Mouse (Mus musculus) neural tube, embryonic 13.5 days (tissue): ENCODE measurements around the gene Vmn1r86. TPM values are rescaled to one million over a fixed set of nuclear protein-coding genes. Genes with fewer than 3 reads are reported as not detected.
"Not testable (repeated sequence)": the region's sequence is repeated elsewhere in the genome, so short reads cannot be mapped to it uniquely, and the experiment has no call there.

Source experiments
- ATAC-seq: fragments of 200-750 bp; cut with Nextera tagmentation; 2 replicates; pipeline ENCODE4 v1.8.0; 2017; ENCODE audit warnings: low read depth, mild to moderate bottlenecking, moderate TSS enrichment, moderate library complexity
- H3K27ac ChIP-seq: fragments of 300-500 bp; sonication (generic); replicated peaks from 2 replicates; pipeline ENCODE4 v1.5.1; 2015; ENCODE audit warnings: moderate library complexity, mild to moderate bottlenecking, inconsistent platforms
- H3K27me3 ChIP-seq: fragments of 300-500 bp; sonication (generic); 2 replicates; pipeline ENCODE4 v1.6.1; 2015; ENCODE audit warnings: mild to moderate bottlenecking, inconsistent platforms
- H3K36me3 ChIP-seq: fragments of 300-500 bp; sonication (generic); 2 replicates; pipeline ENCODE4 v1.6.1; 2015; ENCODE audit warnings: mild to moderate bottlenecking, inconsistent platforms
- H3K4me1 ChIP-seq: fragments of 300-500 bp; sonication (generic); replicated peaks from 2 replicates; pipeline ENCODE4 v1.6.1; 2015; ENCODE audit warnings: inconsistent platforms
- H3K4me2 ChIP-seq: fragments of 300-500 bp; sonication (generic); 2 replicates; pipeline ENCODE4 v1.6.1; 2015; ENCODE audit warnings: inconsistent platforms, mild to moderate bottlenecking, moderate library complexity
- H3K4me3 ChIP-seq: fragments of 300-500 bp; sonication (generic); 2 replicates; pipeline ENCODE4 v1.5.1; 2015; ENCODE audit warnings: mild to moderate bottlenecking, inconsistent platforms
- H3K9ac ChIP-seq: fragments of 300-500 bp; sonication (generic); 2 replicates; pipeline ENCODE4 v1.6.1; 2015; ENCODE audit warnings: moderate library complexity, mild to moderate bottlenecking, inconsistent platforms
- H3K9me3 ChIP-seq: fragments of 300-500 bp; sonication (generic); 2 replicates; pipeline ENCODE4 v1.6.1; 2016; ENCODE audit warnings: inconsistent platforms
- WGBS: fragments of 180-500 bp; shearing (Covaris S2); methylation state at CpG from one replicate; pipeline ENCODE4 v1.1.7; 2015; 5-methylcytosine and 5-hydroxymethylcytosine counted together
- polyA plus RNA-seq: library from polyadenylated mRNA; unstranded; fragments of >200 nt; fragmentation: Nextera tagmentation; extraction: Ambion mirVana; gene quantifications from 2 replicates; pipeline ENCODE4 v1.2.1, GENCODE M21; 2015

The Vmn1r86 gene
- not detected in 2 replicates for polyA plus RNA-seq

DNA sequence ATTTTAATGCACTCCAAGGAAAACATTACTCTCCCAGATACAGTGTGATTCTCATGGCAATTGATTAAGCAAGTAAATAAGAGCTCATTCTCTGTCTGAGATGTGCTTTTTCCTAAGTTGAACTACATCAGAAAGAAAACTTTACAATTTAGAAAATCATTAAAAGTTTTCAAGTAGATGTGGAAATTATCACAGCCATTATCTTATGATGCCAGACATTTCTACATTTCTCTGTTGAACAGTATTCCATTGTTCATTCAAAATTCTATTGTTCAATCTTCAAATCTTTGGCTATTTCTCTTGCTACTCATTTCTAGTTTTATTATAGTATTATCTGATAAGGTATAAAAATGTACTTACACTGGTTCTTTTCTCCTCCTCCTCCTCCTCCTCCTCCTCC lies at the start of gene Vmn1r86:
Gene Vmn1r86, minus strand, starts transcription at position 101 of the 400 bp plus-strand sequence.
- no peaks in the 10 kb centered on the region for H3K36me3 ChIP-seq
- no peak within 1 kb of the TSS for H3K9ac ChIP-seq
- H3K27ac ChIP-seq: no peak within 1 kb of the TSS
- H3K4me3 ChIP-seq: no peak within 1 kb of the TSS
- H3K9me3 ChIP-seq: no peaks in the 10 kb centered on the region
- ATAC-seq: no peak
- no peak within 1 kb of the TSS for H3K4me2 ChIP-seq
- H3K27me3 ChIP-seq: no peaks in the 10 kb centered on the region
- no peaks in the 10 kb centered on the region for H3K4me1 ChIP-seq

DNA sequence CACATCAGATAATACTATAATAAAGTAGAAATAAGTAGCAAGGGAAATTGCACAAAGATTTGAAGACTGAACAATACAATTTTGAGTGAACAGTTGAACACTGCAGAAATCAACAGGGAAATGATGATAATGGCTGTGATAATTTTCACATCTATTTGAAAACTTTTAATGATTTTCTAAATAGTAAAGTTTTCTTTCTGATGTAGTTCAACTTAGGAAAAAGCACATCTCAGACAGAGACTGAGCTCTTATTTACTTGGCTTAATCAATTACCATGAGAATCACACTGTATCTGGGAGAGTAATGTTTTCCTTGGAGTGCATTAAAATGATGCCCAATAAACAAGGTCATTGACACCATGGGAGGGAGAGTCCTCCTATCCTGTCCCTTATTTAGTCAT lies 39.6 kb upstream of the Vmn1r86 start, which contains the start of gene Vmn1r88:
Gene Vmn1r88, plus strand, starts transcription at position 301 of the 400 bp plus-strand sequence.
- no peak for ATAC-seq

DNA sequence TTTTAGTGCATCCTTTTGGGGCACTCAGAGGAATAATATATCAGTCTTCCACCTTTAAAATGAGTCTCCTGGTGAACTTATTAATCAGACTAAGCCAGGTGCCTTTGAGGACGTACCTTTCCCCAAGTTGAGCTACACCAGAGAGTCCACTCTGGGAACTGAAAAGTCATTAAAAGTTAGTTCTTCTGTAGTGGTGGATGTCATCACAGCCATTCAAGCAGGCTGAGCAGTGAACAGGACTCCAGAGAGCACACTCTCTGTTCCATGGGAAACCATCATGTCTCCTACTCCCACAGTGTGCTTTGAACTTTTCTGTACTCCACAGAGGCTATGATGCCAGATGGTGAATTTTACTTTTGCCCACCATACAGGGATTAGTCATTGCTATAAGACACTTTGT lies 20.3 kb upstream of the Vmn1r86 start, which contains the start of gene Vmn1r87:
Gene Vmn1r87, minus strand, starts transcription at position 101 of the 400 bp plus-strand sequence.
- H3K4me3 ChIP-seq: no peak within 1 kb of the TSS
- H3K4me2 ChIP-seq: no peak within 1 kb of the TSS
- 76% methylated on average over 1 of the region's 1 CpGs for WGBS
- H3K9me3 ChIP-seq: no peaks in the 10 kb centered on the region
- H3K27ac ChIP-seq: no peak within 1 kb of the TSS
- no peaks in the 10 kb centered on the region for H3K4me1 ChIP-seq
- H3K36me3 ChIP-seq: no peaks in the 10 kb centered on the region
- no peaks in the 10 kb centered on the region for H3K27me3 ChIP-seq
- H3K9ac ChIP-seq: no peak within 1 kb of the TSS
- ATAC-seq: no peak

More for the DNA sequence above, 39.6 kb upstream of the Vmn1r86 start, which contains the start of gene Vmn1r88:
- Histone ChIP-seq H3K9me3 (no peaks in the 10 kb centered on the region), H3K27ac (no peak within 1 kb of the TSS), H3K36me3 (no peaks in the 10 kb centered on the region), H3K4me1 (no peaks in the 10 kb centered on the region), H3K9ac (no peak within 1 kb of the TSS), H3K27me3 (no peaks in the 10 kb centered on the region), H3K4me2 (no peak within 1 kb of the TSS), H3K4me3 (no peak within 1 kb of the TSS)

DNA sequence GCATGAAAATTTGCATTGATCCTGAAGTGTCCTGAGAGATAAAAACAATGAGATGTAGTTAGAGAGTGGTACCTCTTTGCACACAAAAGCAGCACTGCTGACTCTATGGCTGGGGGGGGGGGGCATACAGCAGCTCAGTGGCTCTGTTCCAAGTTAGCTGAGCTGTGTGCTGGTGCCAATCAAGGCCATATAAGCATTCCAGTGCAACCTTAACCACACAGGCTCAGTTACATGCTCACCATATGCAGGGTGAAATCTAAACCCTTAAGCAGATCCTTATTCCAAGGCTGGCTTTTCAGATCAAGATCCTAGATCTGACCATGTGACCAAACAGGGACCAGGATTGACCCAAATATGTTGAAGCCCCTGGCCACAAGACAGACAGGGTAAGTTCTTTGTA lies 17.6 kb upstream of the Vmn1r86 start:
- Histone ChIP-seq H3K36me3 (no peaks in the 10 kb centered on the region), H3K4me2 (no peak overlapping the region), H3K27me3 (no peaks in the 10 kb centered on the region), H3K27ac (no peak overlapping the region), H3K4me3 (no peak overlapping the region), H3K9me3 (no peaks in the 10 kb centered on the region), H3K9ac (no peak overlapping the region), H3K4me1 (no peaks in the 10 kb centered on the region)
- ATAC-seq: no peak

DNA sequence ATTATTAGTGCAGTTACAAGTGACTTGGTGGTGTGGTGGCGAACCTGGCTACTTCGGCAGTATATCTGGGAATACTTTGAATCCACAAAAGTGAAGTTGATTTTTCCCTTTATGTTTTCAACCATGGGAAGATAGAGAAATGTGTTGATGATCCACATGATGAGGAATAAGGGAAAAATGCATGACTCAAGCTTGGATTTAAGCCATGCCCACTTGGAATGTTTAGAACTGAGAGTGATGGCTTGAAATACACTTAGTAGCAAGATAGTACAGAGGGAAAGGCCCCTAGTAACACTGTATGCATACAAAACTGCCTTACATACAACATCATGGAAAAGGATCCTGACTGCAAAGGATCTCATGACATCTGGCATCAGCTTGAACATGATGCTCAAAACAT lies 12.1 kb upstream of the Vmn1r86 start:
- 86% methylated on average over 2 of the region's 2 CpGs for WGBS
- no peaks in the 10 kb centered on the region for H3K4me1 ChIP-seq
- no peak overlapping the region for H3K27ac ChIP-seq
- H3K9ac ChIP-seq: no peak overlapping the region
- ATAC-seq: no peak
- H3K4me2 ChIP-seq: no peak overlapping the region
- H3K36me3 ChIP-seq: no peaks in the 10 kb centered on the region
- H3K27me3 ChIP-seq: no peaks in the 10 kb centered on the region
- H3K9me3 ChIP-seq: no peaks in the 10 kb centered on the region
- no peak overlapping the region for H3K4me3 ChIP-seq

DNA sequence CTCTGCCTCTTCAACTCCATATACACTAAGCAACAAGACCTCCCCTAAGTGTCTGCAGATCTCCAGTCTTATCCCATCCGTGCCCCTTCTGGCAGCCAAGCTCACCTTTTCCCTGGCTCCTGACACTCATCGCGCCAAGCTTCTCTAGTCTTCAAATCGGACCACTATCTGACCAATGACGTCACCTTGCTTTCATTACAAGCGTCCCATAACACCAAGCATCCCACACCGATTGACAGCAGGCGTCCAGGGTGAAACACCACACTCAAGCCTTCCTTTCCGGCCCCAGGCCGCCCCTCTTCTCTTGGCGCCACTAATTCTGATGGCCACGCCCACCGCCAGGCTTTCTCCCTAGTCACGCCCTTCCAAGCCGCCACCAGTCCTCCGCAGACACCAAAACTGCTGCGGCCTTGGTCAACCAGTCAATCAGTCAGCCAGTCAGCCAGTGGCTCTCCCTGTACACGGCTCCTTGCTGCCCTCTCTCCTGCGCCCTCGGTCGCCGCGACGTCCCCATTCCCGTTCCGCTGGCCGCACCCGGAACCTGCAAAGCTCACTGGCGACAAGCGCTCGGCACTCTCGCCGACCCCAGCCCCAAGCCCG lies 3.9 kb upstream of the Vmn1r86 start:
- Histone ChIP-seq H3K4me2 (peak overlapping the region; percentile 51), H3K4me3 (peak overlapping the region; percentile 27), H3K9ac (0 out of 2 replicates have a peak overlapping the region, but pooled peaks have one; percentile 31)
- H3K36me3 ChIP-seq, H3K27ac ChIP-seq, H3K27me3 ChIP-seq, H3K4me1 ChIP-seq, H3K9me3 ChIP-seq: not testable (repeated sequence)
- ATAC-seq: peak; percentile 97
- WGBS: 4% methylated on average over 19 of the region's 34 CpGs

DNA sequence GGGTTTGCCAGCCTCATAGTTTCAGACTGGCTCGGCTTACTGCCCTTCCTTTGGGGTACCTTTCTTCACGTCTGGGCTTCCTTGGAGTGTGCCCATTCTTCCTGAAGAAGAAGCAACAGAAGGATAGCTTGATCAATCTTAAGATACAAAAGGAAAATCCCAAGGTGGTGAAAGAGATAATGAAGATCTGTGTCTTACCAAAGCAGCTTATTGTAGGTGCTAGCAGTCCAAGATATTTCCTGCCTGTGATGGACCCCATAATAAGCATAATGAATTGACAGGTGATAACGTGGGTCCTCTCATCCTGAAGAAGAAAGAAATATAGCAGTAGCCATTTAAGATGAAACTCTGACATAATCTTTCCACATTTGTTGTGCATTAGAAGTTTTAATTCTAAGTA lies 24.6 kb downstream of the Vmn1r86 start, which contains the start of gene Vmn1r85:
Gene Vmn1r85, minus strand, starts transcription at position 101 of the 400 bp plus-strand sequence.
- Histone ChIP-seq H3K27me3 (no peaks in the 10 kb centered on the region), H3K36me3 (no peaks in the 10 kb centered on the region), H3K4me2 (no peak within 1 kb of the TSS), H3K4me3 (no peak within 1 kb of the TSS), H3K9me3 (no peaks in the 10 kb centered on the region), H3K9ac (no peak within 1 kb of the TSS), H3K27ac (no peak within 1 kb of the TSS), H3K4me1 (no peaks in the 10 kb centered on the region)
- ATAC-seq: no peak
- 59% methylated on average over 3 of the region's 3 CpGs for WGBS

DNA sequence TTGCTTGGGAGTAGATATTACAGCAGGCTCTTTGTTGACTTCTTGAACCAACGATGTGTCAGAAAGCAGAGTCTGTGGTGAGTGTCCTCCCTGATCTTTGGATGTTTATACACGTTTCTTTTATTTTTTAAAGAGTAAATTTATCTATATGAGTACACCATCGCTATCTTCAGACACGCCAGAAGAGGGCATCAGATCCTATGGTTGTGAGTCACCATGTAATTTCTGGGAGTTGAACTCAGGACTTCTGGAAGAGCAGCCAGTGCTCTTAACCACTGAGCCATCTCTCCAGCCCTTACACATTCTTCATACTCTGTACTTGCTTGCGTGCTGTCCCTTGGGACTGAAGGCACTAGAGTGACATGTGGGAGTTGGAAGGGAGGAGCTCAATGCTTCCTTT lies 47.4 kb downstream of the Vmn1r86 start:
- WGBS: 58% methylated on average over 5 of the region's 5 CpGs
- H3K9me3 ChIP-seq: no peaks in the 10 kb centered on the region
- no peak overlapping the region for H3K4me2 ChIP-seq
- no peaks in the 10 kb centered on the region for H3K4me1 ChIP-seq
- H3K36me3 ChIP-seq: no peaks in the 10 kb centered on the region
- ATAC-seq: no peak
- H3K27ac ChIP-seq: no peak overlapping the region
- no peak overlapping the region for H3K4me3 ChIP-seq
- no peaks in the 10 kb centered on the region for H3K27me3 ChIP-seq
- no peak overlapping the region for H3K9ac ChIP-seq

DNA sequence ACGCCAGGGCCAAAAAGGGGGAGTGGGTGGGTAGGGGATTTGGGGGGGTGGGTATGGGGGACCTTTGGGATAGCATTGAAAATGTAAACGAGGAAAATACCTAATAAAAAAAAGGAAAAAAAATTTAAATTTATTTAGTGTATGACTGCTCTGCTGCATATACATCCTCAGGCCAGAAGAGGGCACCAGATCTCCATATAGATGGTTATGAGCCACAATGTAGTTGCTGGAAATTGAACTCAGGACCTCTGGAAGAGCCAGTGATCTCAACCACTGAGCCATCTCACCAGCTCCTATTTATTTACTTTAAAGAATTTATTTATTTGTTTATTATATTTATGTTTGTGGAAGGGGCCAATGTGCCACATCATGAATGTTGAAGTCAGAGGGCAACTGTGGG lies 56.3 kb downstream of the Vmn1r86 start:
- 43% methylated on average over 2 of the region's 2 CpGs for WGBS
- not testable (repeated sequence) for H3K4me3 ChIP-seq, H3K27ac ChIP-seq, H3K9ac ChIP-seq, H3K4me2 ChIP-seq, H3K36me3 ChIP-seq, H3K9me3 ChIP-seq, H3K4me1 ChIP-seq, ATAC-seq, H3K27me3 ChIP-seq

DNA sequence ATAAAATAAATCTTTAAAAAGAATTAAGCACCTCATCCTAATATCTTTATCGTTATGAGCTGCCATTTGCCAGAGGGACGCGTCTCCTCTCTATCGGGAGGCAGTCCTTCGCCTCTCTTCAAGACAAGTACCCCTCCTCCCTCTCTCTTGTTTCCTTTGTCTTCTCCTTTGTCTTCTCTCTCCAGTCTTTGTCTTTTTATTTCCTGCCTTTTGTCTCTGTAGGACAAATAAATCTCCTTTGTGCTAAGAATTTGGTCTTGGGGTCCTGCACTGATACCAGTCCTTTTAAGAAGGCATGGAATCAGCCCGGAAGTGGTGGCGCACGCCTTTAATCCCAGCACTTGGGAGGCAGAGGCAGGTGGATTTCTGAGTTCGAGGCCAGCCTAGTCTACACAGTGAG lies 60.2 kb downstream of the Vmn1r86 start:
- no peaks in the 10 kb centered on the region for H3K27me3 ChIP-seq
- ATAC-seq: no peak
- 84% methylated on average over 9 of the region's 9 CpGs for WGBS
- H3K4me2 ChIP-seq: no peak overlapping the region
- H3K36me3 ChIP-seq: no peaks in the 10 kb centered on the region
- no peak overlapping the region for H3K27ac ChIP-seq
- no peaks in the 10 kb centered on the region for H3K4me1 ChIP-seq
- H3K9ac ChIP-seq: no peak overlapping the region
- no peak overlapping the region for H3K4me3 ChIP-seq
- peaks cover 4% of the 10 kb centered on the region; the same call in 1 of the 2 replicates for H3K9me3 ChIP-seq

DNA sequence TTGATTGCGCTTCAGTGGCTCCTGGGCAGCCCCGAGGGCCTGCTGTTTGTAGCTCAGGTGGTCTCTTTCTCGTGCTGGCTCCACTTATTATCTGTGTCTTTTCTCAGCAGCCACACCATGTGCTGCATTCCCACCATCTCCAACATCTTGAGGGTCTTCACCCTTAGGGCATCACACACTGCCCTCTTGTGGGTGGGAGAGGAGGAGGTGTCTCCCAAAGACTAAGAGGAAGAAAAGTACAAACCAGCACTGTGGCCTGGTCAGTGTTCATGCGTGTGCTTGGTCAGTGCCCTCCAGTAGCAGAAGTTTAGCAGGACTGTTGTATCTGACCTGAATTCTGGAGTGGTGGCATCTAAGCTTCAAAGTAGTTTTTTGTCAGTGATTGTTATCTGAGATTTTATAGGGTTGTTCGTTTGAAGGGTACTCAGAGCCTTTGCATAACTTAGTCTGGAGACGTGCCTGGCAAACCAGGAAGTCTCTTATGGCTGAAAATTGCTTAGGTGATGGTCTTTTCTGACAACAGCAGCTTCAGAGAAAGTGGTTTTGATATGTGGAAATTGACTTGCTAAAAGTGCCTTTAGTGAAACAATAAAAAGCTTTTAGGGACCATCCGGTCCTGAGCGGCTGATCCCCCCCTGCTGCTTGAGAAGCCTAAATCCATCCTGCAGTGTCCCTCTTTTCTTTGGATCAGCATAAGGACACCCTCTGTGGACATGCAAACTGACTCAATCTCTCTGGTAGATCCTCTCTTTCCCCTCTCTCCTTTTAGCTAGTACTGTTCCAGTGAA lies 62.6 kb downstream of the Vmn1r86 start:
- peaks cover 6% of the 10 kb centered on the region for H3K4me1 ChIP-seq
- H3K27ac ChIP-seq: no peak overlapping the region
- no peak overlapping the region for H3K4me3 ChIP-seq
- no peak overlapping the region for H3K9ac ChIP-seq
- no peak overlapping the region for H3K4me2 ChIP-seq
- no peaks in the 10 kb centered on the region for H3K27me3 ChIP-seq
- no peak for ATAC-seq
- H3K9me3 ChIP-seq: no peaks in the 10 kb centered on the region
- H3K36me3 ChIP-seq: no peaks in the 10 kb centered on the region
- WGBS: 60% methylated on average over 8 of the region's 8 CpGs

DNA sequence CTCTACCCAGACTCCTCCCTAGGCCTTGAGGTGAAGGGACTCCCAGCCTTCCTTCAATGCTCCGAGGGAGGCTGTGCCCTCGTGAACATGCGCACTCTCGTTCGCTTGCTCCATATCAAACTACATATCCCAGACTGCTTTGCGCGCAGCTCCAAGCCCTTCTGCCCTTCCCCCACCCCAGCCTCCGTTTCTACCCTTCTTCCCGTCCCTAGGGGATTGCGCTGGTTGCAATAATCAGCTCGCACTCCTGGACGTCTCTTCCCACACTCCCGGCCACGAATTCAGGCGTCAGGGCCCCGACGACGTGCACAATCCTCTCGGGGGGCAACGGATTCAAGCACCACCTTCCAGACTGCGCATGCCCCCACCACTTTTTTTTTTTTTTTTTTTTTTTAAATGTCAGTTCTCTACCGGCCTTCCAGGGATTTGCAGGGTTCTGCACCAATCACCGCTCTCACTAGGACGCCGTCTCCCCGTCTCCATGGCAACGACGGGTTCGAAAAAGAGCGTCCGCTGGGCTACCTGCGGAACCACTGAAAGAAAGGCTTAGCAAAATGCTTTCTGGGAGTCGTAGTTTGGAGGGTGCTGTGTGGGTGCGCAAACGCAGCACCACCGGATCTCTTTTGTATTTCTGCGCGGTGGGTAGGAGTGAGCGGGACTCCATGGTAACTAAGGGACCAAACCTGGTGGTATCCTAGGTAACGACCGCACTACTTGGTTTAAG lies 65.3 kb downstream of the Vmn1r86 start, which contains the start of gene Mzf1:
Gene Mzf1, minus strand, starts transcription at position 478 of the 724 bp plus-strand sequence.
- peak; percentile 96 for ATAC-seq
- H3K4me2 ChIP-seq: peak within 1 kb of the TSS; percentile 59
- no peaks in the 10 kb centered on the region for H3K27me3 ChIP-seq
- no peaks in the 10 kb centered on the region for H3K9me3 ChIP-seq
- H3K9ac ChIP-seq: peak within 1 kb of the TSS; percentile 84
- peaks cover 6% of the 10 kb centered on the region for H3K4me1 ChIP-seq
- H3K36me3 ChIP-seq: no peaks in the 10 kb centered on the region
- WGBS: under 1% methylated on average over 41 of the region's 41 CpGs
- H3K27ac ChIP-seq: peak within 1 kb of the TSS; percentile 96
- H3K4me3 ChIP-seq: peak within 1 kb of the TSS; percentile 56
